In genomic region chr5:100587626-100588025, GRCm38 (mm10) we compare ENCODE assay signal across 18 mouse cellular contexts. TPM values are rescaled to one million over a fixed set of nuclear protein-coding genes. Genes with fewer than 3 reads are reported as not detected.
DNase-seq lines count a peak whose midpoint lies in the region; ATAC-seq lines count a peak whose summit lies in the region.
"Had no signal": no experiment of that assay in that cellular context is flagged by ENCODE, and none has a peak within 500 bp of the region (broad histone marks: within the 10 kb centered on the region; RNA-seq: fewer than 3 reads in every experiment).

No protein-coding gene starts in this region.

- peak; percentile 45 to 58 for DNase-seq in heart, adult 18-20 months
- DNase-seq in heart, postnatal 10 days: no peak
- peak; percentile 51 for DNase-seq in lung, postnatal 25 days (ENCODE audit: low spot score)
- no peak for DNase-seq in lung, postnatal 4 days
- no peak for DNase-seq in MN1 (ENCODE audit: low spot score)
- no peak for DNase-seq in adrenal gland, postnatal 14 days
- DNase-seq: B cell, adult 2 months; cerebellum, adult 11-12 months; cerebellum, postnatal 36 days; gastrocnemius, postnatal 36 days; heart, postnatal 4 days; retina, postnatal 1 day; thymus, postnatal 25 days had no signal

- intact Hi-C loops in heart, postnatal 10 days (cut with DNase I): no loop called here

- ATAC-seq in inflammation-experienced regulatory T-cells, adult 6 months: peak; percentile 36
- ATAC-seq in frontal cortex, adult (ENCODE audit: low TSS enrichment): no peak
- ATAC-seq: hindbrain, postnatal 0 days had no signal

RNA-seq across cellular contexts. Expression of gene Plac8, which starts 15.6 kb away (rescaled TPM):
- 1 to 10 TPM; 1.1 to 4.1 TPM for total RNA-seq in heart, adult 18-20 months (2021)
- 1 to 10 TPM; 2.1 to 3.1 TPM for total RNA-seq in heart, postnatal 10 days (2021)
- polyA plus RNA-seq in inflammation-experienced regulatory T-cells, adult 6 months (2017; shearing (Covaris generic)): 10 to 100 TPM in 1 of 3 experiments, 1 to 10 TPM in 2; 5.5 to 17.7 (median 6.8) TPM
- 9.2 and 10.8 TPM in 2 replicates for total RNA-seq in adrenal gland, postnatal 14 days (2021)
- total RNA-seq: gastrocnemius, postnatal 36 days; layer of hippocampus, adult 8-10 months; left cerebral cortex, adult 8-10 months had no signal

Comparison
In these comparisons a context has a peak if more than half of its experiments do, and no peak if none do; other contexts are left out.
1. DNase-seq: peak in heart, adult 18-20 months (2 of 2) and lung, postnatal 25 days (single experiment); none in heart, postnatal 10 days (0 of 2), lung, postnatal 4 days (0 of 2), MN1 (single experiment) and adrenal gland, postnatal 14 days (single experiment).